Comparison of ENCODE assay signal across 8 mouse cellular contexts in genomic region chr2:118597673-118598568, GRCm38 (mm10). TPM values are rescaled to one million over a fixed set of nuclear protein-coding genes. Genes with fewer than 3 reads are reported as not detected.
DNase-seq lines count a peak whose midpoint lies in the region; ATAC-seq and TF ChIP-seq lines count a peak whose summit lies in the region.

Bub1b (plus strand) TSS chr2:118598211.

- peak; percentile 100 for ATAC-seq in forebrain, postnatal 0 days
- ATAC-seq in lung, embryonic 15.5 days (ENCODE audit: borderline replicate concordance, extremely low read depth, low FRiP score, low TSS enrichment) = peak; percentile 97

- TF ChIP-seq CTCF in MEL (IDR thresholded peaks at IDR 0.05 in 2 of 3, conservative IDR thresholded peaks at IDR 0.05 in 1 of 3; ENCODE audit: control insufficient read depth in 1 of 3, insufficient read depth in 1 of 3, low read depth in 2 of 3, low read length in 3 of 3, poor library complexity in 1 of 3, severe bottlenecking in 1 of 3) = no peak
- TF ChIP-seq CTCF in cerebellum, adult 2 months (IDR thresholded peaks at IDR 0.05; ENCODE audit: borderline replicate concordance, insufficient read depth, low read depth, low read length) = no peak
- TF ChIP-seq CTCF in forebrain, postnatal 0 days (IDR thresholded peaks at IDR 0.05; ENCODE audit: low read depth) = no peak

- H3K4me1 ChIP-seq in MEL (ENCODE audit: control insufficient read depth in 1 of 2, insufficient read depth in 2 of 2, low read length in 2 of 2) = peaks cover 7% of the 10 kb centered on the region in 2 experiments; a peak in 2 of 4 replicates
- H3K4me1 ChIP-seq in cerebellum, adult 2 months (ENCODE audit: control insufficient read depth, insufficient read depth, low read length) = no peaks in the 10 kb centered on the region
- H3K4me1 ChIP-seq in forebrain, postnatal 0 days (ENCODE audit: insufficient read depth) = peaks cover 4% of the 10 kb centered on the region; the same call in 1 of the 2 replicates
- H3K4me1 ChIP-seq in lung, embryonic 15.5 days = peaks cover 29% of the 10 kb centered on the region

- H3K27ac ChIP-seq in MEL (ENCODE audit: control insufficient read depth, low read depth, low read length) = peak within 1 kb of the TSS; percentile 65
- no peak within 1 kb of the TSS for H3K27ac ChIP-seq in cerebellum, adult 2 months (ENCODE audit: insufficient read depth, low read length)
- H3K27ac ChIP-seq in forebrain, postnatal 0 days (ENCODE audit: low read depth, low read length) = no peak within 1 kb of the TSS
- peak within 1 kb of the TSS; percentile 27 for H3K27ac ChIP-seq in lung, embryonic 15.5 days

- TF ChIP-seq POLR2A in MEL (IDR thresholded peaks at IDR 0.05; ENCODE audit: control insufficient read depth in 1 of 2, insufficient read depth in 1 of 2, low read depth in 1 of 2, low read length in 2 of 2, poor library complexity in 1 of 2) = peak; percentile 66 to 86; a peak in 3 of 4 replicates
- TF ChIP-seq POLR2A in cerebellum, adult 2 months (IDR thresholded peaks at IDR 0.05; ENCODE audit: borderline replicate concordance, insufficient read depth, low read length) = no peak

- 5% methylated on average over 41 of the region's 41 CpGs for WGBS in cerebellum, adult 2 months
- 5% methylated on average over 41 of the region's 41 CpGs for WGBS in forebrain, postnatal 0 days
- 5% methylated on average over 41 of the region's 41 CpGs for WGBS in lung, embryonic 15.5 days

- peak; percentile 97 for DNase-seq in MEL (ENCODE audit: low read depth, low spot score)
- DNase-seq in cerebellum, adult 2 months = peak; percentile 87 to 90
- peak; percentile 95 for DNase-seq in forebrain, postnatal 0 days
- peak; percentile 92 for DNase-seq in heart, postnatal 4 days
- peak; percentile 82 to 87 for DNase-seq in layer of hippocampus, adult 8-10 months (ENCODE audit: low spot score in 2 of 2)
- peak; percentile 80 for DNase-seq in ovary, adult 18-20 months (ENCODE audit: low spot score)
- peak; percentile 96 for DNase-seq in thymus, postnatal 0 days (ENCODE audit: low spot score)

- H3K27me3 ChIP-seq in MEL (ENCODE audit: control insufficient read depth in 1 of 2, insufficient read depth in 2 of 2, low read length in 2 of 2) = no peaks in the 10 kb centered on the region
- no peaks in the 10 kb centered on the region for H3K27me3 ChIP-seq in cerebellum, adult 2 months (ENCODE audit: control insufficient read depth, insufficient read depth, low read length)
- H3K27me3 ChIP-seq in forebrain, postnatal 0 days (ENCODE audit: insufficient read depth, low read length) = no peaks in the 10 kb centered on the region
- H3K27me3 ChIP-seq in lung, embryonic 15.5 days = no peaks in the 10 kb centered on the region

- peaks cover 36% of the 10 kb centered on the region for H3K79me2 ChIP-seq in MEL (ENCODE audit: control insufficient read depth, insufficient read depth, low read length, poor library complexity)

- peak within 1 kb of the TSS; percentile 80 for H3K9ac ChIP-seq in MEL (ENCODE audit: control insufficient read depth, low read depth, low read length, poor library complexity, severe bottlenecking)
- peak within 1 kb of the TSS; percentile 55 for H3K9ac ChIP-seq in forebrain, postnatal 0 days
- H3K9ac ChIP-seq in lung, embryonic 15.5 days = peak within 1 kb of the TSS; percentile 55

- H3K4me3 ChIP-seq in MEL (ENCODE audit: control insufficient read depth in 1 of 2, insufficient read depth in 1 of 2, low read depth in 2 of 2, low read length in 2 of 2) = peak within 1 kb of the TSS; percentile 93 to 100
- H3K4me3 ChIP-seq in cerebellum, adult 2 months (replicated peaks; ENCODE audit: insufficient read depth, low read depth, low read length) = peak within 1 kb of the TSS; percentile 86
- peak within 1 kb of the TSS; percentile 52 for H3K4me3 ChIP-seq in forebrain, postnatal 0 days (ENCODE audit: low read depth, low read length)
- H3K4me3 ChIP-seq in lung, embryonic 15.5 days = peak within 1 kb of the TSS; percentile 57

- no peak for TF ChIP-seq EP300 in MEL (IDR thresholded peaks at IDR 0.05; ENCODE audit: low read depth in 1 of 2, low read length in 2 of 2)

- no peak for TF ChIP-seq RAD21 in MEL (IDR thresholded peaks at IDR 0.05; ENCODE audit: low read depth, low read length)

- peaks cover 8 to 18% of the 10 kb centered on the region in 2 experiments; a peak in 3 of 4 replicates for H3K36me3 ChIP-seq in MEL (ENCODE audit: control insufficient read depth in 1 of 2, insufficient read depth in 2 of 2, low read length in 2 of 2)
- H3K36me3 ChIP-seq in forebrain, postnatal 0 days (ENCODE audit: insufficient read depth) = no peaks in the 10 kb centered on the region
- H3K36me3 ChIP-seq in lung, embryonic 15.5 days = peaks cover 23% of the 10 kb centered on the region

- H3K9me3 ChIP-seq in MEL (replicated peaks; ENCODE audit: insufficient read depth, low read length) = no peaks in the 10 kb centered on the region
- H3K9me3 ChIP-seq in forebrain, postnatal 0 days (ENCODE audit: low read length) = no peaks in the 10 kb centered on the region
- no peaks in the 10 kb centered on the region for H3K9me3 ChIP-seq in lung, embryonic 15.5 days

- H3K4me2 ChIP-seq in forebrain, postnatal 0 days (ENCODE audit: low read depth) = peak within 1 kb of the TSS; percentile 88
- peak within 1 kb of the TSS; percentile 55 for H3K4me2 ChIP-seq in lung, embryonic 15.5 days

TF ChIP-seq in MEL, 35 proteins besides CTCF, POLR2A, EP300 and RAD21 (continues in another document):
- no peak; the same call in 1 of the 2 replicates for TF ChIP-seq ETS1 (IDR thresholded peaks at IDR 0.05; ENCODE audit: low read depth, low read length)
- peak; percentile 30; the same call in 1 of the 2 replicates for TF ChIP-seq USF1 (IDR thresholded peaks at IDR 0.05; ENCODE audit: low read depth, low read length)
- peak; percentile 63; the same call in 1 of the 2 replicates for TF ChIP-seq POLR2AphosphoS2 (IDR thresholded peaks at IDR 0.05; ENCODE audit: low read length)
- no peak for TF ChIP-seq BHLHE40 (IDR thresholded peaks at IDR 0.05; ENCODE audit: borderline replicate concordance, low read depth, low read length)
- peak; percentile 89 for TF ChIP-seq MAX (IDR thresholded peaks at IDR 0.05; ENCODE audit: low read length)
- TF ChIP-seq POLR2AphosphoS5 (IDR thresholded peaks at IDR 0.05; ENCODE audit: borderline replicate concordance, low read depth, low read length) = no peak
- TF ChIP-seq GABPA (IDR thresholded peaks at IDR 0.05; ENCODE audit: low read depth, low read length) = no peak
- peak; percentile 79 for TF ChIP-seq MAZ (IDR thresholded peaks at IDR 0.05; ENCODE audit: low read depth, low read length)
- TF ChIP-seq GATA1 (IDR thresholded peaks at IDR 0.05; ENCODE audit: low read depth, low read length) = no peak
- peak; percentile 68 for TF ChIP-seq ZMIZ1 (IDR thresholded peaks at IDR 0.05; ENCODE audit: low read depth, low read length)
- TF ChIP-seq TBP (IDR thresholded peaks at IDR 0.05; ENCODE audit: low read depth, low read length) = peak; percentile 67
- no peak for TF ChIP-seq ZC3H11A (IDR thresholded peaks at IDR 0.05; ENCODE audit: low read depth, low read length)
- peak; percentile 56; the same call in 1 of the 2 replicates for TF ChIP-seq NRF1 (IDR thresholded peaks at IDR 0.05; ENCODE audit: insufficient read depth, low read depth, low read length, poor library complexity, severe bottlenecking)
- TF ChIP-seq USF2 (IDR thresholded peaks at IDR 0.05; ENCODE audit: borderline replicate concordance in 1 of 2, insufficient read depth in 1 of 2, low read depth in 1 of 2, low read length in 2 of 2) = no peak
- peak; percentile 95 for TF ChIP-seq HCFC1 (IDR thresholded peaks at IDR 0.05; ENCODE audit: low read depth, low read length)
- TF ChIP-seq E2F4 (IDR thresholded peaks at IDR 0.05; ENCODE audit: borderline replicate concordance, low read depth, low read length) = peak; percentile 63; the same call in 1 of the 2 replicates
- peak; percentile 91 for TF ChIP-seq MYC (IDR thresholded peaks at IDR 0.05; ENCODE audit: low read depth, low read length)
- TF ChIP-seq MXI1 (IDR thresholded peaks at IDR 0.05; ENCODE audit: low read depth, low read length) = peak; percentile 96
- TF ChIP-seq CHD1 (IDR thresholded peaks at IDR 0.05; ENCODE audit: low read depth, low read length) = no peak
- TF ChIP-seq ELF1 (IDR thresholded peaks at IDR 0.05; ENCODE audit: low read depth, low read length) = peak; percentile 63
- TF ChIP-seq ZKSCAN1 (IDR thresholded peaks at IDR 0.05; ENCODE audit: low read depth, low read length) = no peak
- no peak for TF ChIP-seq JUND (IDR thresholded peaks at IDR 0.05; ENCODE audit: low read depth, low read length)
- TF ChIP-seq CHD2 (IDR thresholded peaks at IDR 0.05; ENCODE audit: low read length) = no peak; the same call in 1 of the 2 replicates
- no peak for TF ChIP-seq UBTF (IDR thresholded peaks at IDR 0.05; ENCODE audit: borderline replicate concordance, insufficient read depth, low read depth, low read length)
- no peak for TF ChIP-seq SMC3 (IDR thresholded peaks at IDR 0.05; ENCODE audit: low read depth, low read length)
- peak; percentile 54; the same call in 1 of the 2 replicates for TF ChIP-seq TCF12 (IDR thresholded peaks at IDR 0.05; ENCODE audit: low read depth, low read length)
- peak; percentile 96 for TF ChIP-seq SIN3A (IDR thresholded peaks at IDR 0.05; ENCODE audit: low read length)
- peak; percentile 87 for TF ChIP-seq NELFE (IDR thresholded peaks at IDR 0.05; ENCODE audit: low read depth, low read length)
- TF ChIP-seq MAFK (IDR thresholded peaks at IDR 0.05; ENCODE audit: borderline replicate concordance, low read depth, low read length) = no peak
- no peak for TF ChIP-seq TAL1 (IDR thresholded peaks at IDR 0.05; ENCODE audit: low read length)
- no peak for TF ChIP-seq ZNF384 (IDR thresholded peaks at IDR 0.05; ENCODE audit: low read depth, low read length)
- TF ChIP-seq MYB (IDR thresholded peaks at IDR 0.05; ENCODE audit: low read depth, low read length) = no peak

RNA-seq across cellular contexts. Expression of gene Bub1b, which starts in this region (rescaled TPM):
- total RNA-seq in MEL (2012; rRNA removed) = 87.5 and 118 TPM in 2 replicates
- polyA plus RNA-seq in MEL (2012; ENCODE audit: insufficient read depth in 1 of 2, insufficient read length in 2 of 2, low read depth in 1 of 2, low replicate concordance in 2 of 2, missing spikeins in 1 of 2) = 100 to 1,000 TPM in 1 of 2 experiments, not detected in 1; 120 TPM
- polyA plus RNA-seq in cerebellum, adult 2 months (2012; rRNA removed) = 2.9 and 3.4 TPM in 2 replicates
- 10.1 and 11.9 TPM in 2 replicates for total RNA-seq in forebrain, postnatal 0 days (2014; rRNA removed)
- 6.5 and 7.2 TPM in 2 replicates for polyA plus RNA-seq in forebrain, postnatal 0 days (2015; fragmentation: Nextera tagmentation; extraction: Ambion mirVana)
- 10 to 100 TPM; 39.5 to 50.3 TPM for total RNA-seq in heart, postnatal 4 days (2021)
- 1 to 10 TPM; 2.1 to 3.3 (median 2.3) TPM for total RNA-seq in layer of hippocampus, adult 8-10 months (2022)
- polyA plus RNA-seq in lung, embryonic 15.5 days (2015; fragmentation: Nextera tagmentation; extraction: Ambion mirVana) = 114 and 115 TPM in 2 replicates
- polyA plus RNA-seq in thymus, postnatal 0 days (2015; fragmentation: Nextera tagmentation; extraction: Ambion mirVana) = 85.5 and 87.8 TPM in 2 replicates

Comparison
In these comparisons a context has a peak if more than half of its experiments do, and no peak if none do; other contexts are left out.
1. RNA of gene Bub1b (polyA plus RNA-seq): 120 TPM in MEL, 114 to 115 TPM in lung, embryonic 15.5 days and 85.5 to 87.8 TPM in thymus, postnatal 0 days; 6.5 to 7.2 TPM in forebrain, postnatal 0 days and 2.9 to 3.4 TPM in cerebellum, adult 2 months; every median in the first group is over 10 times any median in the second.
2. H3K27ac ChIP-seq: peak in MEL (single experiment) and lung, embryonic 15.5 days (single experiment); none in cerebellum, adult 2 months (single experiment) and forebrain, postnatal 0 days (single experiment).
3. Peak in every context shown above with its lines, with median percentiles within 50 percentile points of each other: DNase-seq, H3K4me3 ChIP-seq and H3K9ac ChIP-seq.